Mouse (Mus musculus) T-cell, adult 2 months (primary cell): ENCODE results near the gene Sell.
"Not testable (repeated sequence)": the region's sequence is repeated elsewhere in the genome, so short reads cannot be mapped to it uniquely, and the experiment has no call there.

Experiments
- DNase-seq: peaks from one replicate; pipeline ENCODE4 v3.0.0; 2022; ENCODE audit warnings: low spot score

The Sell gene

GRCm38 (mm10) chr1:164061925-164062324 lies at the start of gene Sell:
Gene Sell (plus strand): TSS chr1:164061982.
- DNase-seq, result peak; percentile 73

GRCm38 (mm10) chr1:164014616-164015015 lies 47.2 kb upstream of the Sell start:
- no peak for DNase-seq

- no peak for DNase-seq
Measured at GRCm38 (mm10) chr1:164018221-164018896, 43.4 kb upstream of the Sell start.

- no peak for DNase-seq
Measured at GRCm38 (mm10) chr1:164019789-164020188, 42.0 kb upstream of the Sell start.

GRCm38 (mm10) chr1:164020746-164021145 lies 41.0 kb upstream of the Sell start:
- not testable (repeated sequence) for DNase-seq

- DNase-seq, result not testable (repeated sequence)
Measured at GRCm38 (mm10) chr1:164022106-164022505, 39.7 kb upstream of the Sell start.

GRCm38 (mm10) chr1:164025685-164026084 lies 36.1 kb upstream of the Sell start:
- DNase-seq, result no peak

- peak; percentile 18 for DNase-seq
Measured at GRCm38 (mm10) chr1:164027416-164027815, 34.4 kb upstream of the Sell start.

GRCm38 (mm10) chr1:164040385-164041135 lies 21.2 kb upstream of the Sell start:
- DNase-seq, result no peak

- DNase-seq, result no peak
Measured at GRCm38 (mm10) chr1:164043549-164043948, 18.2 kb upstream of the Sell start.

- DNase-seq, result no peak
Measured at GRCm38 (mm10) chr1:164047934-164048333, 13.8 kb upstream of the Sell start, which contains the start of gene Sele. Gene Sele (plus strand): TSS chr1:164048234.

GRCm38 (mm10) chr1:164053561-164053960 lies 8.2 kb upstream of the Sell start:
- DNase-seq, result peak; percentile 36

GRCm38 (mm10) chr1:164054800-164055199 lies 7.0 kb upstream of the Sell start:
- DNase-seq, result no peak

- no peak for DNase-seq
Measured at GRCm38 (mm10) chr1:164060071-164060470, 1.7 kb upstream of the Sell start.

GRCm38 (mm10) chr1:164061278-164061677 lies 504 bp upstream of the Sell start:
- peak; percentile 45 for DNase-seq

GRCm38 (mm10) chr1:164062856-164063255 lies 1.1 kb downstream of the Sell start:
- DNase-seq, result no peak

GRCm38 (mm10) chr1:164063745-164064144 lies 2.0 kb downstream of the Sell start:
- peak; percentile 62 for DNase-seq

GRCm38 (mm10) chr1:164069261-164069660 lies 7.5 kb downstream of the Sell start:
- peak; percentile 60 for DNase-seq

- DNase-seq, result no peak
Measured at GRCm38 (mm10) chr1:164070461-164070860, 8.7 kb downstream of the Sell start.

- DNase-seq, result peak; percentile 70
Measured at GRCm38 (mm10) chr1:164071111-164071510, 9.3 kb downstream of the Sell start.

- peak; percentile 76 for DNase-seq
Measured at GRCm38 (mm10) chr1:164072001-164072400, 10.2 kb downstream of the Sell start.

- DNase-seq, result no peak
Measured at GRCm38 (mm10) chr1:164073091-164073490, 11.3 kb downstream of the Sell start.

- peak; percentile 34 for DNase-seq
Measured at GRCm38 (mm10) chr1:164073803-164074202, 12.0 kb downstream of the Sell start.
